Mouse (Mus musculus) layer of hippocampus, postnatal 25 days (tissue): ENCODE results near the gene Slit3. TPM values are rescaled to one million over a fixed set of nuclear protein-coding genes. Genes with fewer than 3 reads are reported as not detected.

Experiments
- DNase-seq, 2 experiments: peaks; one replicate each; pipeline ENCODE4 v3.0.0; 2022; ENCODE audit warnings: mixed read lengths in 2 of 2, low spot score in 1 of 2; ENCODE audit errors: extremely low spot score in 1 of 2
- total RNA-seq, 2 experiments: library from RNA; stranded (reverse); gene quantifications; 2 replicates each; pipeline ENCODE4 v1.2.3; 2021

Slit3 gene
- total RNA-seq, 2 experiments from 2014 or later, result 86.6 to 115 TPM

GRCm38 (mm10) chr11:35262289-35262941, 141.4 kb downstream of the Slit3 start:
- DNase-seq, result no peak

GRCm38 (mm10) chr11:35264749-35265148, 143.7 kb downstream of the Slit3 start:
- DNase-seq, result no peak

GRCm38 (mm10) chr11:35270396-35270795, 149.4 kb downstream of the Slit3 start:
- DNase-seq, result no peak

- no peak for DNase-seq
Observed at GRCm38 (mm10) chr11:35273416-35273815, 152.4 kb downstream of the Slit3 start.

GRCm38 (mm10) chr11:35274036-35274435, 153.0 kb downstream of the Slit3 start:
- DNase-seq, result no peak

GRCm38 (mm10) chr11:35275300-35275699, 154.3 kb downstream of the Slit3 start:
- DNase-seq, result no peak

- DNase-seq, result no peak
Observed at GRCm38 (mm10) chr11:35276001-35276400, 155.0 kb downstream of the Slit3 start.

- no peak for DNase-seq
Observed at GRCm38 (mm10) chr11:35278128-35278769, 157.2 kb downstream of the Slit3 start.

- DNase-seq, result no peak
Observed at GRCm38 (mm10) chr11:35280826-35281225, 159.8 kb downstream of the Slit3 start.

- no peak for DNase-seq
Observed at GRCm38 (mm10) chr11:35282001-35282632, 161.1 kb downstream of the Slit3 start.

- DNase-seq, result no peak
Observed at GRCm38 (mm10) chr11:35282825-35283571, 162.0 kb downstream of the Slit3 start.

- DNase-seq, result no peak
Observed at GRCm38 (mm10) chr11:35283767-35284166, 162.7 kb downstream of the Slit3 start.

GRCm38 (mm10) chr11:35286578-35287390, 165.8 kb downstream of the Slit3 start:
- no peak for DNase-seq

- no peak for DNase-seq
Observed at GRCm38 (mm10) chr11:35288056-35288455, 167.0 kb downstream of the Slit3 start.

GRCm38 (mm10) chr11:35288761-35289278, 167.8 kb downstream of the Slit3 start:
- no peak for DNase-seq

GRCm38 (mm10) chr11:35292228-35292747, 171.3 kb downstream of the Slit3 start:
- DNase-seq, result no peak

- DNase-seq, result no peak
Observed at GRCm38 (mm10) chr11:35293197-35293596, 172.2 kb downstream of the Slit3 start.

- no peak for DNase-seq
Observed at GRCm38 (mm10) chr11:35294670-35295069, 173.6 kb downstream of the Slit3 start.

GRCm38 (mm10) chr11:35295162-35295799, 174.3 kb downstream of the Slit3 start:
- no peak for DNase-seq
